Mouse (Mus musculus) forebrain, embryonic 15.5 days (tissue): Measurements from ENCODE around the gene Hdac4. TPM values are rescaled to one million over a fixed set of nuclear protein-coding genes. Genes with fewer than 3 reads are reported as not detected.

Experiments used
- ATAC-seq: fragments of 200-750 bp; cut with Nextera tagmentation; replicated peaks from 2 replicates; pipeline ENCODE4 v1.8.0; 2017; ENCODE audit warnings: mild to moderate bottlenecking, moderate TSS enrichment, moderate library complexity
- H3K27ac ChIP-seq: fragments of 300-500 bp; sonication (generic); replicated peaks from 2 replicates; pipeline ENCODE4 v1.5.1; 2015; ENCODE audit warnings: mild to moderate bottlenecking, inconsistent platforms
- H3K27me3 ChIP-seq: fragments of 300-500 bp; sonication (generic); 2 replicates; pipeline ENCODE4 v1.6.1; 2015; ENCODE audit warnings: inconsistent platforms
- H3K36me3 ChIP-seq: fragments of 300-500 bp; sonication (generic); 2 replicates; pipeline ENCODE4 v1.6.1; 2015; ENCODE audit warnings: mild to moderate bottlenecking, inconsistent platforms
- H3K4me1 ChIP-seq: fragments of 300-500 bp; sonication (generic); 2 replicates; pipeline ENCODE4 v1.6.1; 2015; ENCODE audit warnings: inconsistent platforms
- H3K4me2 ChIP-seq: fragments of 300-500 bp; sonication (generic); replicated peaks from 2 replicates; pipeline ENCODE4 v1.6.1; 2015; ENCODE audit warnings: mild to moderate bottlenecking, inconsistent platforms
- H3K4me3 ChIP-seq: fragments of 300-500 bp; sonication (generic); 2 replicates; pipeline ENCODE4 v1.5.1; 2015; ENCODE audit warnings: mild to moderate bottlenecking, inconsistent platforms
- H3K9ac ChIP-seq: fragments of 300-500 bp; sonication (generic); replicated peaks from 2 replicates; pipeline ENCODE4 v1.6.1; 2015; ENCODE audit warnings: mild to moderate bottlenecking, inconsistent platforms
- H3K9me3 ChIP-seq: fragments of 300-500 bp; sonication (generic); 2 replicates; pipeline ENCODE4 v1.6.1; 2016; ENCODE audit warnings: inconsistent platforms
- WGBS: fragments of 180-500 bp; shearing (Covaris S2); methylation state at CpG from one replicate; pipeline ENCODE4 v1.1.7; 2015; ENCODE audit warnings: mixed read lengths; 5-methylcytosine and 5-hydroxymethylcytosine counted together
- polyA plus RNA-seq: library from polyadenylated mRNA; unstranded; fragments of >200 nt; fragmentation: Nextera tagmentation; extraction: Ambion mirVana; gene quantifications from 2 replicates; pipeline ENCODE4 v1.2.1, GENCODE M21; 2015

Hdac4 gene
- polyA plus RNA-seq, 1 experiment from 2014 or later = 31.9 TPM

DNA sequence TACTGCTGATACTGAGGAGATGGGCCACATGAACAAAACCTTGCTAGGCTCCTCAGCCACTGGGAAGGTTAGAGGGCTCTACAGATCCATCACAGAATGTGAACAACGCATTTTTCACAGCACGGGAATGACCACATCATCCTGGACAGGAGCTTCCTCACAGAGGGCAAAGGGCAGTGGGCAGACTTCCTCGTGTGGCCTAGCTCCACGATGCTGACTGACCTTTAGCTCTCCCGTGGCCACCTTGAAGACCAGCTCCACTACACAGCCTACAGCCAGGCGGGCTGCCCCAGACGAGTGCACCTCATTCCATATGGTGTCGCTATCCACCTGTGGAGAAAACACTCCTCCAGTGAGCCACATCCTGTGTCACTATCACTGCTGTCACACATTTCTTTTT is 234.3 kb downstream of the Hdac4 start:
- Histone ChIP-seq H3K36me3 (peaks cover 36% of the 10 kb centered on the region), H3K4me2 (no peak overlapping the region), H3K4me3 (no peak overlapping the region), H3K27ac (no peak overlapping the region), H3K9me3 (no peaks in the 10 kb centered on the region), H3K4me1 (no peaks in the 10 kb centered on the region), H3K27me3 (no peaks in the 10 kb centered on the region), H3K9ac (no peak overlapping the region)
- 93% methylated on average over 8 of the region's 8 CpGs for WGBS
- no peak for ATAC-seq

DNA sequence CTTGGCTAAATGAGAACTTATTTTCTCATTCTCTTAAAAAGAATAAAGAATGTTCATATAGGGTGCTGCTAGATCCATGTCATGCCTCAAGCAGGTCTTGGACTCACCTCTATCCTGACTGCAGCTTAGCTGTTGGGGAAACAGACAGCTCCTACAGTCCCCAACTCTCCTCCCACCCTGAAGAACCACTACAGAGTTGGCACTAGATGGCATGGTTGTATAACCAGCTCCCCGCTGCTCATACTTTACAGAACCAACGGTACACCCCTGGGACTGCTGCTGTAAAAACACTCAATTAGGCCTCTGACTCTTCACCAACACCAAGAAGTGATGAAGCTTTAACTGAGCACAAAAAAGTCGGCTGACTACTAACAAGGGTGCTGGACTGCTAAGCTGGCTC is 235.6 kb downstream of the Hdac4 start:
- H3K9me3 ChIP-seq = no peaks in the 10 kb centered on the region
- no peaks in the 10 kb centered on the region for H3K27me3 ChIP-seq
- no peak overlapping the region for H3K9ac ChIP-seq
- H3K4me1 ChIP-seq = no peaks in the 10 kb centered on the region
- no peak overlapping the region for H3K4me2 ChIP-seq
- no peak overlapping the region for H3K27ac ChIP-seq
- WGBS = 86% methylated on average over 3 of the region's 3 CpGs
- no peak for ATAC-seq
- H3K36me3 ChIP-seq = peaks cover 40% of the 10 kb centered on the region
- no peak overlapping the region for H3K4me3 ChIP-seq

DNA sequence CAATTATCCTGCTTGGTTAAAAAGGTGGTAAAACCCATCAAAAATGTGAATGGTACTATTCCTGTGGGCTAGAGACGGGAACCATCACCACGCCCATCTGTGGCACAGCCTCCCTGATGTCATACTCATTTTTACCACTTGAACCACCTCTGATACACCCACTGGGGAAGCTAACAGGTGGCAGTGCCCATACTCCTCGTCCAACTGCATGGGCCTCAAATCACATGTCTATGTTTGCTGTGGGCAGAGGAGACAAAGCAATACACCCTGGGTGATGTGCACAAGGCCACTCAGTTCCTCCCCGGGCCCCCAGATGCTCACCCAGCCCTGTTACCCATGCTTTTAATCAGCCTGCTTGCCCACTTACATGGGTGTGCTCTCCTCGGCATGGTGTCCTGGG is 236.5 kb downstream of the Hdac4 start:
- Histone ChIP-seq H3K4me3 (no peak overlapping the region), H3K4me2 (no peak overlapping the region), H3K9me3 (no peaks in the 10 kb centered on the region), H3K9ac (no peak overlapping the region), H3K4me1 (no peaks in the 10 kb centered on the region), H3K27me3 (no peaks in the 10 kb centered on the region), H3K36me3 (peaks cover 45% of the 10 kb centered on the region), H3K27ac (no peak overlapping the region)
- 93% methylated on average over 5 of the region's 5 CpGs for WGBS
- ATAC-seq = no peak

DNA sequence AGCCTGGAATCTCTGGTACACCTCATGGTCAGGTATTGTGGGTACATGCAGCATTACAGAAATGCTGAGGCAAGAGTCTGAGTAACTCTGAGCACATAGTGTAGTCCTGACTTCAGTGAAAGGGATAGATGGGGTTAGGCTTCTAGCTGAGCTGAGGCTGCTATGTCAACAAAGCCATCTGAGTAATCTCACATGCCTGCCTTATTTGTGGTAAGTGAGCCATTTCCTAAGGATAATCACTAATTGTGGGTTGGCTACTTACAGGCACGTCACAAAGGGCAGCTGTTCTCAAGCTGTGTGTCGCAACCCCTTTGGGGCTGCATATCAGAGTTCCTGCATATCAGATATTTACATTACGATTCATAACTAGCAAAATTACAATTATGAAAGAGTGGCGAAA is 239.3 kb downstream of the Hdac4 start:
- WGBS = 73% methylated on average over 4 of the region's 4 CpGs
- no peaks in the 10 kb centered on the region for H3K9me3 ChIP-seq
- no peak overlapping the region for H3K4me2 ChIP-seq
- no peak overlapping the region for H3K27ac ChIP-seq
- no peak overlapping the region for H3K9ac ChIP-seq
- peaks cover 59% of the 10 kb centered on the region for H3K36me3 ChIP-seq
- H3K4me1 ChIP-seq = no peaks in the 10 kb centered on the region
- H3K27me3 ChIP-seq = no peaks in the 10 kb centered on the region
- no peak for ATAC-seq
- no peak overlapping the region for H3K4me3 ChIP-seq

DNA sequence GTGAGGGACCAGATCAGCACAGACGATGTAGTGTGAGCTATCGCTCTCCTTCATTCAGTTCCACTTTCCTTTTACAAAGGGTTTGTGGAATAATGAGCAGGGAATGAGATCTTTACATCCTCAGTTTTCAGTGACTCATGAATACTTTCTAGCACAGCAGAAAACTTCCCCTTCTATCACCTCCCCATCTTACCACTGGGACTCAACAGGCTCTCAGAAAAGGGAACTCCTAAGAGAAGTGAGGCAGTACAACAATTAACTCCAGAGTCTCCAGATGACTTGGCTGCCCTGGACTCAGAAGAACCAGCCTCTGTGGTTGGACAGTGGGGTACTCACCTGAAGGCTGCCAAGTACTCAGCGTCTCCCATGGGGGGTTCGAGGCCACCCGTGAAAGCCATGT is 240.5 kb downstream of the Hdac4 start:
- H3K9me3 ChIP-seq = no peaks in the 10 kb centered on the region
- H3K27me3 ChIP-seq = no peaks in the 10 kb centered on the region
- ATAC-seq = no peak
- H3K9ac ChIP-seq = no peak overlapping the region
- H3K36me3 ChIP-seq = peaks cover 52% of the 10 kb centered on the region
- no peak overlapping the region for H3K27ac ChIP-seq
- no peak overlapping the region for H3K4me2 ChIP-seq
- 92% methylated on average over 5 of the region's 5 CpGs for WGBS
- H3K4me3 ChIP-seq = no peak overlapping the region
- H3K4me1 ChIP-seq = no peaks in the 10 kb centered on the region

DNA sequence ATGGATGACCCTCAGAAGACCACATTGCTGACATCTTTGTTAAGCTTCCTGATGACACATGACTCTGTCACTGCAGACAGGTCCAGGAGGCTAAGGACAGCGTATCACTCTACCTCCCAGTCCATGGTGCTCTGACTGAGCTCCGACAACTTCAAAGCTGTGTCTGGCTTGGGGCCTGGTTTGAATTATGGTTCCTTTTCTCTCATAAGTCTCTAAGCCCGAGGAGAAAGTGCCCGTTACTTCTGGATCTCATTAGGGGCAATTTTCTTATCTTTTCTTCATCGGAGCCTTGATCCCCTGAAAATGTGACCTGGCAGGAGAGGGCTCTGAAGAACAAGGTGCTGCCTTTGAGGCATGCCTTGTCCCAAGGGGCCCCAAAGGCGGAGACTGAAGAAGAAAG is 242.6 kb downstream of the Hdac4 start:
- Histone ChIP-seq H3K27me3 (no peaks in the 10 kb centered on the region), H3K4me1 (no peaks in the 10 kb centered on the region), H3K9me3 (no peaks in the 10 kb centered on the region), H3K36me3 (peaks cover 50% of the 10 kb centered on the region), H3K4me2 (no peak overlapping the region), H3K9ac (no peak overlapping the region), H3K27ac (no peak overlapping the region), H3K4me3 (no peak overlapping the region)
- WGBS = 89% methylated on average over 6 of the region's 6 CpGs
- no peak for ATAC-seq

DNA sequence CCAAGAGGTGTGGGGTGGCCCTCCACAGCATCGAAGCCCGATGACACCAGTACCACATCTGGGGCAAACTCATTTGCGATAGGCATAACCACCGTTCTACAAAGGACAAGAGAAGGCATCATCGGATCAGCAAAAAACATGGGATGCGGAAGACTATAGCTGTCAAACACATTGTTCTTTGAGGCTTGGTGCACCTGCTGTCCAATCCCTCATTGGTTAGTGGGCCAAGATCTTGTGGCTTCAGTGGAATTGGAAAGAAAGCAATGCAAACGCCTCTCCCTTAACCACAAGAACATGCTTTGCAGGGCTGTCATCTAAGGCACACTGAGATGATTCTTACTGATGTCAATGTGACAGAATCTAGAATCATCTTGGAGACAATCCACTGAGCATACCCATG is 248.1 kb downstream of the Hdac4 start:
- 98% methylated on average over 7 of the region's 7 CpGs for WGBS
- H3K36me3 ChIP-seq = peaks cover 43% of the 10 kb centered on the region
- no peak for ATAC-seq

DNA sequence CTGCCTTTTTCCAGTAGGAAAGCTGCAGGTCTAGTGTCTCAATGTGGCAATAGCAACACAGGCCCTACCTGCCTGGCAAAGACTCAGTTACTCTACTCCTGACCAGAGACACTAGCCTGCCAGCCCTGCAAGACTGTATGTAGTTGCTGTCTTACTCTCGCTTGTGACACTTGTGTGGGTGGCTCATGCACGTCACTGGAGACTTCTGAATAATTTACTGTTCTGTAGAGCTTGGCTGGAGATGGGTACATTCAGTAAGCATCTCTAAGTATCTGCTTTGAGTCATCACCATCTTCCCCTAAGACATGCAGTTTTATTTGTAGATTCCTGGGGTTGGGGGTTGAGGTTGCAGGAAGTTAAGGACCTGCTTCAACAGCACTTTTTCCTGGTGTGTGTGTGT is 252.9 kb downstream of the Hdac4 start:
- no peak overlapping the region for H3K4me3 ChIP-seq

More for the DNA sequence above, 248.1 kb downstream of the Hdac4 start:
- no peaks in the 10 kb centered on the region for H3K27me3 ChIP-seq
- no peak overlapping the region for H3K27ac ChIP-seq
- H3K9ac ChIP-seq = no peak overlapping the region
- H3K4me2 ChIP-seq = no peak overlapping the region
- H3K4me1 ChIP-seq = no peaks in the 10 kb centered on the region
- no peak overlapping the region for H3K4me3 ChIP-seq
- no peaks in the 10 kb centered on the region for H3K9me3 ChIP-seq

DNA sequence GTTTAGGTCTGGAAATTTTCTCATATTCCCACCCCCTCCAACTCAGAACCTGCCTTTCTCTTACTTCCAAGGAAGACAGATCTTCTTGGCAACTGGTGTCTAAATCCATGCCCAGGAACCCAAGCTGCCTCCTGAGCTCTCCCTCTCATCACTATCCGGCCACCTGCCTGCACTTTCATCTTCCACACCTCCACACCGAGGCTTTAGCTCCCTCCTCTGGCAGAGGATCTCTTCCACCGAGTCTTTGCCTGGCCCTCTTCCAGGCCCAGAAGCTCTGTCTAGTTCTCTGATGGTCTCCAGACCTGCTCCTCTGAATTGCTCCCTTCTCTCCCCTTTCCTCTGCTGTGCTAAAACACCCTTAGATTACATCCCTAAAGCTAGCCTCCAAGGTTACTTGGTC is 253.5 kb downstream of the Hdac4 start:
- H3K36me3 ChIP-seq = peaks cover 29% of the 10 kb centered on the region
- ATAC-seq = no peak

More for the DNA sequence above, 252.9 kb downstream of the Hdac4 start:
- H3K27ac ChIP-seq = no peak overlapping the region
- WGBS = 86% methylated on average over 2 of the region's 2 CpGs
- H3K9ac ChIP-seq = no peak overlapping the region
- H3K4me2 ChIP-seq = no peak overlapping the region
- H3K36me3 ChIP-seq = peaks cover 30% of the 10 kb centered on the region
- no peaks in the 10 kb centered on the region for H3K9me3 ChIP-seq
- no peak for ATAC-seq
- no peaks in the 10 kb centered on the region for H3K27me3 ChIP-seq
- H3K4me1 ChIP-seq = no peaks in the 10 kb centered on the region

DNA sequence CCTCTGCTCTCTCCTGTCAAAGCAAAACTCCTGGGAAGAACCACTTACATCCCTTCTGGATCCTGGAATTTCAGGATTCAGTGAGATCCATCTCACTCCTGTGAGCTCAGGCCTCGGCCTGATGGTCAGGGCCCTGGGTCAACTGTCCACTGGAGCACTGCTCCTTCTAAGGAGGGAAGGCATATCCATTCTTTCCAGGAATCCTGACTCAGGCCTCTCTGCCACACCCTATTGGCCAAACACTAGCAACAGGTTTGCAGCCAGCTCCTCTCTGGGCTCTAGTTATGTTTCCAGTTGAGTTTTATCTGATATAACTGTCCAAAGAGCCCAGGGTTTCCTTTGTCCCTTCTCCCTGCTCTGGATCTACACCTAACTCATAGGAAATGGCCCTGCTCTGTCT is 254.4 kb downstream of the Hdac4 start:
- ATAC-seq = no peak
- H3K36me3 ChIP-seq = peaks cover 20% of the 10 kb centered on the region
- H3K4me2 ChIP-seq = no peak overlapping the region
- H3K27me3 ChIP-seq = no peaks in the 10 kb centered on the region
- no peak overlapping the region for H3K4me3 ChIP-seq
- H3K9ac ChIP-seq = no peak overlapping the region
- no peak overlapping the region for H3K27ac ChIP-seq
- WGBS = 94% methylated on average over 1 of the region's 1 CpGs
- no peaks in the 10 kb centered on the region for H3K9me3 ChIP-seq
- no peaks in the 10 kb centered on the region for H3K4me1 ChIP-seq

More for the DNA sequence above, 253.5 kb downstream of the Hdac4 start:
- Histone ChIP-seq H3K4me1 (no peaks in the 10 kb centered on the region), H3K27me3 (no peaks in the 10 kb centered on the region), H3K4me2 (no peak overlapping the region), H3K9me3 (no peaks in the 10 kb centered on the region), H3K27ac (no peak overlapping the region), H3K4me3 (no peak overlapping the region), H3K9ac (no peak overlapping the region)
- WGBS = 67% methylated on average over 3 of the region's 3 CpGs

DNA sequence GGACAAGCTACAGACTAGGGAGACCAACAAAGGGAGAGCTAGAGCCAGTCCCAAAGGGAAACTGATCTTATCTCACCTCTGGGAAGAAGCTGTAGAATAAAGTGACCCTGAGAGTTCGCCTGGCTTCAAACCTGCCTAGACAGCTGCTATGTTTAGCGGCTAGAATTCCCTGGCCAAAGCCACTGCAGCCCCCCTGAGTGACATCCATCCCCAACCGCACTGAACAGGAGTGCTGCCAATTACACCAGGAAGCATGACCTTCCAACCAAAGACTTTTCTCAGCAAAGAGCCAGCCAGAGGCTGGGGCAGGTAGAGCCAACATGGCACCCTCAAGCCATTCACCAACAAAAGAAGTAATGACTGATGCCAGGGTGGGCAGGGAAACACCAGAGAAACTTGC is 260.3 kb downstream of the Hdac4 start:
- Histone ChIP-seq H3K36me3 (peaks cover 13% of the 10 kb centered on the region; the same call in 1 of the 2 replicates), H3K9ac (no peak overlapping the region), H3K27me3 (no peaks in the 10 kb centered on the region), H3K4me2 (no peak overlapping the region), H3K9me3 (no peaks in the 10 kb centered on the region), H3K4me1 (no peaks in the 10 kb centered on the region), H3K27ac (no peak overlapping the region), H3K4me3 (no peak overlapping the region)
- no peak for ATAC-seq
- WGBS = 83% methylated on average over 3 of the region's 3 CpGs

DNA sequence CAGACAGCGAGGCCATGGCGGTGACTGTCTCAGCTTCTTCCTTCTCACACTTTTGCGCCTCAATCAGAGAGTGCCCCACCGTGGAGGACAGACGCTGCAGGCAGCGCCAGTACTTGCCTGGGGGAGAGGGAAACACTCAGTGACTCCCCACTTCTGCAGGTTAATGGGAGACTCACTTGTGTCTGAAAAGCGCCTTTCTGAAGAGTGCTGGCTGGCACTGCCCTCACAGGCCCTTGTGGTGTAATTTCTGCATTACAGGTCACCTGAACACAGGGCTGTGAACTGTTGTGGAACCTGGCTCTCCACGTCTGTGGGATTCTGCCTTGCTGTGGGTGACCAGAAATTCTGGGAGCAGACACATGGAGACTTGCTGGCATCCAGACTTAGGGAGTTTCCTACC is 261.8 kb downstream of the Hdac4 start:
- no peak overlapping the region for H3K4me3 ChIP-seq
- H3K27ac ChIP-seq = no peak overlapping the region
- peaks cover 20% of the 10 kb centered on the region; the same call in 1 of the 2 replicates for H3K36me3 ChIP-seq
- no peaks in the 10 kb centered on the region for H3K27me3 ChIP-seq
- no peak overlapping the region for H3K4me2 ChIP-seq
- H3K4me1 ChIP-seq = no peaks in the 10 kb centered on the region
- WGBS = 80% methylated on average over 8 of the region's 8 CpGs
- H3K9me3 ChIP-seq = no peaks in the 10 kb centered on the region
- ATAC-seq = no peak
- no peak overlapping the region for H3K9ac ChIP-seq

DNA sequence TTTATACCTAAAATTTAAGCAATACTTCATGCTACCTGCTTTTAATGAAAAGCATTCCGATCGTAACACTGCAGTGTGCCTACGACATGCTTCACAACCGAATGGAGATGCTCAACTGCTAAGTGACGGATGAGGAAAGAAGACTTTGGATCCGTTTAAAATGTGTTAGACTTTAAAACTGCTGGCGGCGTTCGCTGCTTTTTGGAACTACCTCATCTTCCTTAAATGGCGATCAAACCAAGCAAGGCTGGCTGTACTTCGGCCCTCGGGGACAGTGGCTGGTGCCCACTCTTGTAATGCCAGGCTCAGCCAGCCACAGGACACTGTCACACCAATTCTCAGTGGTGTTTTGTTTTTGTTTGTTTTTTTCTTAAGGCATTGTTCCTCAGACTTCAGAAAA is 263.3 kb downstream of the Hdac4 start:
- Histone ChIP-seq H3K4me1 (no peaks in the 10 kb centered on the region), H3K4me2 (no peak overlapping the region), H3K9me3 (no peaks in the 10 kb centered on the region), H3K36me3 (peaks cover 21% of the 10 kb centered on the region; the same call in 1 of the 2 replicates), H3K9ac (no peak overlapping the region), H3K4me3 (no peak overlapping the region), H3K27me3 (no peaks in the 10 kb centered on the region), H3K27ac (no peak overlapping the region)
- no peak for ATAC-seq
- 82% methylated on average over 12 of the region's 12 CpGs for WGBS
